22 mouse cellular contexts compared by ENCODE assay signal in genomic region chr2:60646583-60646982, GRCm38 (mm10).
A peak's percentile ranks its signal among the peaks of the same experiment; 100 is the strongest.
DNase-seq lines count a peak whose midpoint lies in the region; ATAC-seq lines count a peak whose summit lies in the region.
"Had no signal": no experiment of that assay in that cellular context is flagged by ENCODE, and none has a peak within 500 bp of the region (broad histone marks: within the 10 kb centered on the region; RNA-seq: fewer than 3 reads in every experiment).

No protein-coding gene starts in this region.

- no peak overlapping the region for H3K4me3 ChIP-seq in kidney, embryonic 16.5 days (ENCODE audit: low read length)
- H3K4me3 ChIP-seq: forebrain, embryonic 12.5 days; heart, embryonic 15.5 days; limb, embryonic 15.5 days; lung, embryonic 15.5 days; megakaryocyte, embryonic 14.5 days; midbrain, embryonic 13.5 days had no signal

- peak; percentile 80 for DNase-seq in heart, adult 11 months
- no peak for DNase-seq in heart, adult 8-10 months (ENCODE audit: low spot score)
- DNase-seq in kidney, postnatal 10 days = no peak
- peak; percentile 19 for DNase-seq in gastrocnemius, postnatal 14 days
- no peak for DNase-seq in urinary bladder, postnatal 10 days (ENCODE audit: low spot score)
- no peak for DNase-seq in lung, adult 18-20 months
- DNase-seq: adrenal gland, adult 2 months; cerebellum, adult 18-20 months; heart, postnatal 36 days; kidney, adult 11 months; layer of hippocampus, adult 9-11 months; lung, postnatal 36 days; right cerebral cortex, postnatal 14 days; spleen, adult 18-20 months had no signal

- H3K9me3 ChIP-seq in kidney, embryonic 16.5 days (ENCODE audit: low read length) = no peaks in the 10 kb centered on the region
- H3K9me3 ChIP-seq: forebrain, embryonic 12.5 days; heart, embryonic 15.5 days; limb, embryonic 15.5 days; lung, embryonic 15.5 days; megakaryocyte, embryonic 14.5 days; midbrain, embryonic 13.5 days had no signal

- H3K9ac ChIP-seq in kidney, embryonic 16.5 days (replicated peaks; ENCODE audit: low read length) = no peak overlapping the region
- H3K9ac ChIP-seq: forebrain, embryonic 12.5 days; heart, embryonic 15.5 days; limb, embryonic 15.5 days; liver, embryonic 14.5 days; lung, embryonic 15.5 days; midbrain, embryonic 13.5 days had no signal

- no peaks in the 10 kb centered on the region for H3K27me3 ChIP-seq in kidney, embryonic 16.5 days (ENCODE audit: insufficient read depth, low read length)
- H3K27me3 ChIP-seq: heart, embryonic 15.5 days; limb, embryonic 15.5 days; lung, embryonic 15.5 days; megakaryocyte, embryonic 14.5 days; midbrain, embryonic 13.5 days had no signal

- 58% methylated on average over 6 of the region's 6 CpGs for WGBS in kidney, embryonic 16.5 days

- no peaks in the 10 kb centered on the region for H3K36me3 ChIP-seq in kidney, embryonic 16.5 days (ENCODE audit: insufficient read depth, low read length)
- H3K36me3 ChIP-seq: forebrain, embryonic 12.5 days; heart, embryonic 15.5 days; limb, embryonic 15.5 days; lung, embryonic 15.5 days; midbrain, embryonic 13.5 days had no signal

- intact Hi-C loops in gastrocnemius, postnatal 14 days (cut with DNase I; ENCODE audit: low total_unique reads) = no loop called here

- ATAC-seq in kidney, embryonic 16.5 days (ENCODE audit: low FRiP score, low TSS enrichment) = peak; percentile 77; the same call in 1 of the 2 replicates
- ATAC-seq: midbrain, embryonic 13.5 days had no signal

- no peak overlapping the region for H3K27ac ChIP-seq in kidney, embryonic 16.5 days (ENCODE audit: low read length)
- H3K27ac ChIP-seq: forebrain, embryonic 12.5 days; heart, embryonic 15.5 days; limb, embryonic 15.5 days; liver, embryonic 14.5 days; lung, embryonic 15.5 days; midbrain, embryonic 13.5 days had no signal

- no peak overlapping the region for H3K4me2 ChIP-seq in kidney, embryonic 16.5 days (replicated peaks; ENCODE audit: low read depth, low read length)
- H3K4me2 ChIP-seq: forebrain, embryonic 12.5 days; heart, embryonic 15.5 days; limb, embryonic 15.5 days; lung, embryonic 15.5 days; midbrain, embryonic 13.5 days had no signal

- H3K4me1 ChIP-seq in kidney, embryonic 16.5 days (ENCODE audit: insufficient read depth, low read length) = no peaks in the 10 kb centered on the region
- H3K4me1 ChIP-seq: heart, embryonic 15.5 days; lung, embryonic 15.5 days; megakaryocyte, embryonic 14.5 days; midbrain, embryonic 13.5 days had no signal

Comparison
In these comparisons a context has a peak if more than half of its experiments do, and no peak if none do; other contexts are left out.
1. DNase-seq: peak in heart, adult 11 months (single experiment) and gastrocnemius, postnatal 14 days (single experiment); none in heart, adult 8-10 months (single experiment), kidney, postnatal 10 days (single experiment), urinary bladder, postnatal 10 days (single experiment) and lung, adult 18-20 months (0 of 2).